Mouse (Mus musculus) large intestine, adult 2 months (tissue): ENCODE measurements around the gene 9030612E09Rik. TPM values are rescaled to one million over a fixed set of nuclear protein-coding genes. Genes with fewer than 3 reads are reported as not detected.

Source experiments
- DNase-seq: peaks from one replicate; pipeline ENCODE4 v3.0.0-alpha.2; 2012; ENCODE audit warnings: low read depth, low spot score
- WGBS: fragments of 180-500 bp; shearing (Covaris S2); methylation state at CpG from one replicate; pipeline ENCODE4 v1.1.7; 2018; 5-methylcytosine and 5-hydroxymethylcytosine counted together
- polyA plus RNA-seq: library from polyadenylated mRNA; depleted of rRNA; stranded (reverse); fragments of >200 nt; gene quantifications from 2 replicates; pipeline ENCODE4 v1.2.3, GENCODE M21; 2012; rRNA removed

Gene 9030612E09Rik
- 0.19 and 0.29 TPM in 2 replicates for polyA plus RNA-seq

DNA sequence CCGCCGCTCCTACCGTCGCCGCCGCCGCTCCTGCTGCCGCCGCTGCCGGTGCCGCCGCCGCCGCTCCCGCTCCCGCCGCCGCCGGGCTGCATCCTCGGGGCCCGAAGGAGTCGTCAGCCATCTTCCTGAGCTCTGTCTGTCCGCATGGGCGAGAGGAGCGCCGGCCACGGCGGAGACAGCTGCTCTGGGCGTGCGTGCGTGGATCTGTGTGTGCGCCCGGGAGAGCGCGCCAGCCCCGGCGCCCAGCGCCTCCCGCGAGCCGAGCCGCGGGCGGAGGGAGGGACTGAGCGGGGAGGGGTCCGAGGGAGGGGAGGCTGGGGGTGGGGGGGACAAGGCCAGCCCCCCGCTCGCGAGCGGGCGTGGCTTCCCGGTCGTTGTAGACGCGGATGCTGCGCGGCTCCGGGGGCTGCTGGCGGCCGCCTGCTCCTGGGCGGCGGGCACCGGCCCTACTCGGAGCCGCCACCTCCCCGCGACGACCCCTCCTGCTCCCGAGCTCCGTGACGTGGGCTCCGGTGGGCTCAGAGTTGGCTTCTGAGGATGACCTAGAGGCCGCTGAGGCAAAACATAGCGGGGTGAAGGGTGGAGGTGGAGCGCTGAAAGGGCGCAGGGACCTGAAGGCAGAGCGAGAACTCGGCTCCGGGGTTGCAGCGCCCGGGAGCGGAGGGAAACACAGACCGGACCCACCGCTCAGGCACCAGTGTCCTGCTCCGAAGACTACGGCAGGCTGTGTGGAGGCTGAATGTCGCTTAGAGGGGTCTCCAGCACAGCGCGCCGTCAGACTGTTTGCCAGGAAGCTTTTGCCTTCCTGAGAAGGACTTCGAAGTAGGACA lies at the start of gene 9030612E09Rik, which contains the start of gene Sobp:
Gene 9030612E09Rik, plus strand, starts transcription at position 379 of the 830 bp plus-strand sequence.
Gene Sobp, minus strand, starts transcription at position 205 of the 830 bp plus-strand sequence.
- no peak for DNase-seq
- WGBS = 1% methylated on average over 86 of the region's 91 CpGs

DNA sequence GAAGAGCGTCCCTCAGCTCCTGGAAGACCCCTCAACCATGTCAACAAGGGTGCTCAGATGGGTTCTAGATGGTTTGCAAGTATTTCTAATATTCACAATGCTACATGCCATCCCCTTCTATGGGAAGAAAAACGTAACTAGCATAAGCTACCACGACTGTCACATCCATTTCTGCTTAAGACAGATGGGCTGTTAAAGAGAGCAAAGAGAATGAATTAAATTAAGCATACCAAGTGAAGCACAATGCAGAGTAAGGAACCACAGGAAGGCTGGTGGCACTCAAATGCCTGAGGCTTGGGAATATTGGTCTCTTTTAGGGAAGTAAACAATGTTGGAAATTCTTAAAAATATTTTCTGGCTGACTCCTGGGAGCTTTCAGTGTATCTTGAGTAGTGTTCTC lies 45.8 kb upstream of the 9030612E09Rik start:
- 83% methylated on average over 3 of the region's 3 CpGs for WGBS
- DNase-seq = no peak

DNA sequence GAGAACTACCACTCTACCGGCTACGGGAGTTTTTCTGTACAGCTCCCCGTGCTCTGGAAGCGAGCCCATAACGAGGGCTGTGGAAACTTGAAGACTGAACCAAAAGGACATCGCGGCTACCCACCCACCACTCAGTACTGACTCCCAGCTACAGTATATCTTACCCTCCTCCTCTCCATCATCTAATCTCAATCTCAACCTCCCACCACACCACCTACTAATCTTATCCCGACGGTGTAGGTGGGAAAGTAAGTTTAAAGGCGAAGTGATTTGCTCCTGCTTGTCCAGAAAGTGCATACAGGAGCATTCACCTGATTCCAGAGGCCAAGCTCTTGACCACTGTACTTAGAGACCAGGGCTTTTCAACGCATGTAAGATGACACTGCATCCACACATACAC lies 40.5 kb upstream of the 9030612E09Rik start:
- WGBS = 88% methylated on average over 11 of the region's 11 CpGs
- no peak for DNase-seq

DNA sequence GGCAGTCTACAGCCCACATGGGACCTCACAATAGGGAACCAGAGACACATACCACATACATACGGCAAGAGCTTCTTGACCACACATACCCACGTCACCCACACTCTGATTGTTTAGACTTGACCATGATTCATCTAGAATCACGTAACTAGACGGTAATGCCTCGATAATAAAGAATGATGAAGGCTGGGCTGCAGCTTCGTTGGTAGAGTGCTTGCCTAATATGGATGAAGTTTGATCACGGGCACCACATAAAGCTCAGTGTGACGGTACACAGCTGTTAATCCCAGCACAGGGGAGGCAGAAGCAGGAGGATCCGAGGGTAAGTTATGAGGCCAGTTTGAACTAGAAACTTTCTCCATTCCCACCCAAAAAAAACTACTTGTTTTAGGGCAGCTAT lies 31.3 kb upstream of the 9030612E09Rik start:
- no peak for DNase-seq
- WGBS = 85% methylated on average over 9 of the region's 9 CpGs

DNA sequence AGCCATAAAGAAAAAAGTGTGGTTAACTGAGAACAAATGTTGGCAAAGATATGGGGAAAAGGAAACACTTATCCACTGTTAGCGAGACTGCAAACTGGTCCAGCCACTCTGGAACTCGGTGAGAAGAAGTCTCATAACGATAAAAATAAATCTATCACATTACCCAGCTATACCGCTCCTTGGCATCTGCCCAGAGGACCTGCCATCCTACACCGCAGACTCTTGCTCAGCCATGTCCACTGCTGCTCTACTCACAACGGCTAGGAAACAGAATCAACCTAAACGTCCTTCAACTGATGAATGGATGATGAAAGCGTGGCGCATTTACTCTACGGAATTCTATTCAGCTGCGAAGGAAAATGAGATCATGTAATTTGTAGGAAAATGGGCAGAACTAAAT lies 26.0 kb upstream of the 9030612E09Rik start:
- DNase-seq = no peak
- WGBS = 78% methylated on average over 11 of the region's 11 CpGs

- DNase-seq = no peak
- 79% methylated on average over 8 of the region's 8 CpGs for WGBS
Measured at GRCm38 (mm10) chr10:43152643-43153042, 21.9 kb upstream of the 9030612E09Rik start.

GRCm38 (mm10) chr10:43155046-43155560 lies 19.4 kb upstream of the 9030612E09Rik start:
- DNase-seq = no peak
- 25% methylated on average over 12 of the region's 12 CpGs for WGBS

- WGBS = 55% methylated on average over 5 of the region's 5 CpGs
Measured at GRCm38 (mm10) chr10:43158917-43159316, 15.6 kb upstream of the 9030612E09Rik start.

DNA sequence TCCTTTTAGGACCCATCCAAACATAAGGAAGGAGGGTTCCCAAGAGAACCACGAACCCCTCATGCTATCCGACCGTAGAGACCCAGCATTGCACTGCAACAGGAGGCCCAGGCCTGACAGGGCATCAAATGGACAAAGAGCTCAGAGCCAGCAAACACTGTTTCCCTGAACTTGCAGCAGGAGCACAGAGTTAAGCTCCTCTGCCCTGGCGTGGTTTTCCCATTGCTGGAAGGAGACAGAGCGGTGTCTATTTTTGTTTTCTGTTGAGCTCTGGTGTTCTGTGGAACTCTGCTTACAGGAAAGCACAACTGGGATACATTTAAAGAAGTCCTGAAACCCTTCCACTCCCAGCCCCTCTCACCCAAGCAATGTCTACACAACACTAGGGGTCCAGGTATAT lies 15.2 kb upstream of the 9030612E09Rik start:
- no peak for DNase-seq
- WGBS = 91% methylated on average over 5 of the region's 5 CpGs

More at GRCm38 (mm10) chr10:43158917-43159316, 15.6 kb upstream of the 9030612E09Rik start:
- DNase-seq = no peak

GRCm38 (mm10) chr10:43162318-43162717 lies 12.2 kb upstream of the 9030612E09Rik start:
- DNase-seq = no peak
- WGBS = 91% methylated on average over 12 of the region's 12 CpGs

- 96% methylated on average over 2 of the region's 2 CpGs for WGBS
Measured at GRCm38 (mm10) chr10:43164406-43164805, 10.1 kb upstream of the 9030612E09Rik start.

GRCm38 (mm10) chr10:43166146-43166545 lies 8.4 kb upstream of the 9030612E09Rik start:
- no peak for DNase-seq
- WGBS = 88% methylated on average over 1 of the region's 1 CpGs

More at GRCm38 (mm10) chr10:43164406-43164805, 10.1 kb upstream of the 9030612E09Rik start:
- no peak for DNase-seq

- DNase-seq = no peak
- 95% methylated on average over 3 of the region's 3 CpGs for WGBS
Measured at GRCm38 (mm10) chr10:43166817-43167216, 7.7 kb upstream of the 9030612E09Rik start.

GRCm38 (mm10) chr10:43168847-43169246 lies 5.7 kb upstream of the 9030612E09Rik start:
- WGBS = 80% methylated on average over 7 of the region's 7 CpGs
- DNase-seq = no peak

GRCm38 (mm10) chr10:43171106-43171505 lies 3.4 kb upstream of the 9030612E09Rik start:
- no peak for DNase-seq

GRCm38 (mm10) chr10:43172066-43172465 lies 2.4 kb upstream of the 9030612E09Rik start:
- WGBS = 18% methylated on average over 7 of the region's 7 CpGs
- no peak for DNase-seq

More at GRCm38 (mm10) chr10:43171106-43171505, 3.4 kb upstream of the 9030612E09Rik start:
- 25% methylated on average over 8 of the region's 8 CpGs for WGBS

- 14% methylated on average over 8 of the region's 8 CpGs for WGBS
- no peak for DNase-seq
Measured at GRCm38 (mm10) chr10:43172554-43172953, 1.9 kb upstream of the 9030612E09Rik start.

DNA sequence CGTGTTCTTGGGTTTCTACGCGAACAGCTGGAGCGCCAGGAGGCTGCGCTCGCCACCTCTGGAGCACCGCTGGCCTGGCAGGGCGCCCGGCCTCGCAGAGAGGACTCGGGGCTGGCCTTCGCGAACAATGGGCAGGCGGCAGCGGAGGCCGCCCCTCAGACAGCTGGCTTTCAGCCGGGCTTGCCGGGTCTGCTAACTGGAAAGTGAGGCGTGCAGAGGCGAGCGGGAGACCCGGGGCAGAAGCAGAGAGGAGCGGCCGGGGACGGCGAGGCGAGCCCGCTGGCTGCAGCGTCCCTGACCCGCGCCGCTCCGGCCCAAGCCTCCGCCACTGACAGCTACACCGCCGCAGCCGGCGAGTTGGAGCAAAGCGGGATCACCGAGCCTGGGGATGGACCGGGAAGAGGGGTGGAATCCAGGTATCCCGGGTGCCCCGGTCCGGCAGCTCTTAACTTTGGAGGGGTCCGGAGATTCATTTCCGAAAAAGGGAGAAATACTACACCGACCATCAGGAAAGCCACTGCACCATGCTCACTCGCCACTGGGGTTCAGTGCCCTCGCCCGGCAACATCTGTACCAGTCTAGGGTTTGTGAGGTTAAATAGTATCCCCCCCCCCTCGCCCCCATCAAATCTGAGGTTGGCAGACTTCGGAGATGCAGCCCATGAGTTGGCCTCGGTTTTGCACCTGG lies 1.2 kb upstream of the 9030612E09Rik start:
- no peak for DNase-seq
- WGBS = under 1% methylated on average over 53 of the region's 53 CpGs

DNA sequence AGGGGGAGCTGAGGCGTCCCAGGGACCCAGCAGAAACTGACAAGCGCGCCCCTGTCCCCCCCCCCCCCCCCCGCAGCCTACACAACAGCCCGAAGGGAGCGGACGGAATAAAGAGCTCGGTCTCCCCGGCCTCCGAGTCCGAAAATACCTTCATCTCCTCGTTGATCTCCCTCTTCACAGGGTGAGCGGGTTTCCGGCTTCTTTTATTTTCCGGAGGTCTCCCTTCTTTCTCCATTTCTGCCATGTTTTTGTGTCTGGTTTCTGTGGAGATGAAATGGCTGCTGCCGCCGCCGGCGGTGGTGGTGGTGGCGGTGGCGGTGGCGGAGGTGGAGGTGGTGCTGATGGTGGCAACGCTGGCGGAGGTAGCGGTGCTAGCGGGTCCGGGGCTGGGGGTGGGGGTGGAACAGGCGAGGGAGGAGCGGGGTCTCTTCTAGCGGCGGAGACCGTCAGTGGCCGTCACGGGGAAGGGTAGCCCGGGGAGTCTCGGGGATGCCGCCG lies 627 bp upstream of the 9030612E09Rik start:
- under 1% methylated on average over 35 of the region's 38 CpGs for WGBS
- DNase-seq = no peak

DNA sequence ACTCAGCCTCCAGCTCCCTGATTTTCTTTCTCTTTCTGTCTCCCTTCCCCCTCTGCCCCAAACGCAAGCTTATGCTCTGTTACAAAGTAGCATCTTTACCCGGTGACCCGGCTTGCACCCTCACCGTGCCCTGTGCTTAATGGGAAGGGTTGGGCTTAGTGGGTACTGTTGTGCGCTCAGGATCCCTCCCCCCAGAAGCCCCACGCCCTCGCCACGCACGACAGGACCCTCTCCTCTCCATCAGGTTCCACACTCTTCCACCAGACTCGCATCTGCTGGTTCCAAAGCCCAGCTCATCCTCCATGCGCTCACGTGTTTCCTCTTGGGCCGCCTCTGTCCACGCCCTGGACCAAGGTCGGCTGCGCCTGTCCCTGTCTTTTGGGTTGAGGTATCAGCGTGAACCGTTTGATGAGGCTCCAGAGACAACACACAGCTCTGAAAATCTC lies 675 bp downstream of the 9030612E09Rik start:
- DNase-seq = no peak
- 2% methylated on average over 18 of the region's 18 CpGs for WGBS
